Mouse (Mus musculus): ENCODE results near the gene Sephs2. TPM values are rescaled to one million over a fixed set of nuclear protein-coding genes. Genes with fewer than 3 reads are reported as not detected.

Gene Sephs2
- polyA plus RNA-seq, 1 experiment, result 1.5 TPM

DNA sequence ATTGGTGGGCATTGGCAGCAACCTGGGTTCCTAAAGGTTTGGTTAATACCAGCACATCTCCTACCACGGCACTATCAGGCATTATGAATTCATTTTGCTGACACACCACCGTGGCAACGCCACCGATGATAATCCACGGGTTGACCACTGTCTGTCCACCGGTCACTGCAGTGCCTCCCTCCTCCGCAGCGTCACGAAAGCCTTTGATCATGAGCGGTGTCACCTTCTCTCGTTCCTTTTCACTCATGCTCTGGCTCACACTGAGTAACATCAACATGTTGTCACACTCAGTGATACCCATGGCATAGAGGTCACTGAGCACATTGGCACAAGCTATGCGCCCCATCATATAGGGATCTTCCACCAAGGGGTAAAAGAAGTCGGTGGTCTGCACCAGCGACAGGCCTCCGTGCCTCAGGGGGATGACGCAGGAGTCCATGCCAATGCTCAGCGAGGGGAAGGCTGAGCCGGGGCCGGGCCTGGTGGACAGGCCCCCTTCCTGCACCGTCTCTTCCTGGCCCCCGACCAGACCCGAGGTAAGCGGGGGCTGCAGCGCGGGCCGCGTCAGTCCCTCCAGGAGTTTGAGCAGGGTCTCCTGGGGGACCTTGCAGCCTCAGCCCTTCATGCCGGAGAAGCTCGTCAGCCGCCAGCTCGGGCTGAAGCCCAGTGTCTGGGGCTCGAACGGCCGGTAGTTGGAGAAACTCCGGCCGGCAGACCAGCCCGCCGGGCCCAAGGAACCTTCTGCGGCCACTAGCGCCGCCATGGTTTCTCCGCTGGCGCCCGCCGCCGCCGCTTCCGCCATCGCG lies 534 bp downstream of the Sephs2 start:
- peaks cover 7% of the 10 kb centered on the region for H3K9me3 ChIP-seq (ENCODE audit: control insufficient read depth, low read length)
- no peak for TF ChIP-seq TAL1 (IDR thresholded peaks at IDR 0.05; ENCODE audit: low read length)
- TF ChIP-seq GATA1 (IDR thresholded peaks at IDR 0.05; ENCODE audit: low read length), result no peak
- H3K27me3 ChIP-seq (ENCODE audit: control insufficient read depth), result no peaks in the 10 kb centered on the region
- peak overlapping the region; percentile 80 for H3K4me3 ChIP-seq (replicated peaks)
- peaks cover 44% of the 10 kb centered on the region for H3K36me3 ChIP-seq (ENCODE audit: control insufficient read depth)
- peaks cover 47% of the 10 kb centered on the region for H3K4me1 ChIP-seq (ENCODE audit: control insufficient read depth)

DNA sequence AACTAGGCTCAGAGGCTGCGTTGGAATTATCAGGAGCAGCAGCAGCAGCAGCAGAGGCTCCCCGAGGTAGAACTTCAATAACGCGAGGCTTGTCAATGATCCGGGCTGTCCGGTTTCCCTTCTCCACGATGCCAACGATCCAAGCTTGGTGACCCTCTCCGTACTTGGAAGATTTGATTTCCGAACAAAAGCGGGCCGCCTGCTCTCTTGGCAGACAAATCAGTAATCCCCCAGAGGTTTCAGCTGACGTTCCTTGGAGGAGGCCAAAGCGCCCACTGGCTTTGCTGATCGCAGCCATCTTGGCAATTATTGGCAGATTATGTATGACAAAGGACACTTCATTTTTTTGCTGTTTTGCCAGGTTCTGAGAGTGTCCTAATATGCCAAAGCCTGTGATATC lies 1.3 kb downstream of the Sephs2 start:
- TF ChIP-seq GATA1 (IDR thresholded peaks at IDR 0.05; ENCODE audit: low read length), result no peak
- TF ChIP-seq TAL1 (IDR thresholded peaks at IDR 0.05; ENCODE audit: low read length), result no peak
- H3K9me3 ChIP-seq (ENCODE audit: control insufficient read depth, low read length), result peaks cover 9% of the 10 kb centered on the region
- H3K4me1 ChIP-seq (ENCODE audit: control insufficient read depth), result peaks cover 41% of the 10 kb centered on the region

GRCm38 (mm10) chr7:127271093-127271492 lies 2.8 kb downstream of the Sephs2 start:
- H3K36me3 ChIP-seq (ENCODE audit: control insufficient read depth), result peaks cover 45% of the 10 kb centered on the region
- peaks cover 36% of the 10 kb centered on the region for H3K4me1 ChIP-seq (ENCODE audit: control insufficient read depth)
- no peak overlapping the region for H3K4me3 ChIP-seq (replicated peaks)
- no peak for TF ChIP-seq TAL1 (IDR thresholded peaks at IDR 0.05; ENCODE audit: low read length)
- TF ChIP-seq GATA1 (IDR thresholded peaks at IDR 0.05; ENCODE audit: low read length), result no peak
- peaks cover 9% of the 10 kb centered on the region for H3K9me3 ChIP-seq (ENCODE audit: control insufficient read depth, low read length)
- no peaks in the 10 kb centered on the region for H3K27me3 ChIP-seq (ENCODE audit: control insufficient read depth)

More for the DNA sequence above, 1.3 kb downstream of the Sephs2 start:
- Histone ChIP-seq H3K27me3 (ENCODE audit: control insufficient read depth) (no peaks in the 10 kb centered on the region), H3K36me3 (ENCODE audit: control insufficient read depth) (peaks cover 45% of the 10 kb centered on the region), H3K4me3 (replicated peaks) (peak overlapping the region; percentile 80)

- H3K4me1 ChIP-seq (ENCODE audit: control insufficient read depth), result peaks cover 36% of the 10 kb centered on the region
- no peak overlapping the region for H3K4me3 ChIP-seq (replicated peaks)
Observed at GRCm38 (mm10) chr7:127270666-127271065, 3.2 kb downstream of the Sephs2 start.

GRCm38 (mm10) chr7:127270256-127270655 lies 3.6 kb downstream of the Sephs2 start:
- H3K27me3 ChIP-seq (ENCODE audit: control insufficient read depth), result no peaks in the 10 kb centered on the region
- H3K9me3 ChIP-seq (ENCODE audit: control insufficient read depth, low read length), result peaks cover 9% of the 10 kb centered on the region
- H3K4me3 ChIP-seq (replicated peaks), result no peak overlapping the region
- TF ChIP-seq GATA1 (IDR thresholded peaks at IDR 0.05; ENCODE audit: low read length), result no peak
- no peak for TF ChIP-seq TAL1 (IDR thresholded peaks at IDR 0.05; ENCODE audit: low read length)
- H3K4me1 ChIP-seq (ENCODE audit: control insufficient read depth), result peaks cover 34% of the 10 kb centered on the region
- H3K36me3 ChIP-seq (ENCODE audit: control insufficient read depth), result peaks cover 45% of the 10 kb centered on the region

More at GRCm38 (mm10) chr7:127270666-127271065, 3.2 kb downstream of the Sephs2 start:
- Histone ChIP-seq H3K9me3 (ENCODE audit: control insufficient read depth, low read length) (peaks cover 9% of the 10 kb centered on the region), H3K27me3 (ENCODE audit: control insufficient read depth) (no peaks in the 10 kb centered on the region), H3K36me3 (ENCODE audit: control insufficient read depth) (peaks cover 45% of the 10 kb centered on the region)
- TF ChIP-seq GATA1 (IDR thresholded peaks at IDR 0.05; ENCODE audit: low read length), result no peak
- no peak for TF ChIP-seq TAL1 (IDR thresholded peaks at IDR 0.05; ENCODE audit: low read length)

GRCm38 (mm10) chr7:127263526-127263925 lies 10.3 kb downstream of the Sephs2 start:
- TF ChIP-seq GATA1 (IDR thresholded peaks at IDR 0.05; ENCODE audit: low read length), result no peak
- no peak for TF ChIP-seq TAL1 (IDR thresholded peaks at IDR 0.05; ENCODE audit: low read length)
- H3K27me3 ChIP-seq (ENCODE audit: control insufficient read depth), result no peaks in the 10 kb centered on the region
- H3K4me3 ChIP-seq (replicated peaks), result no peak overlapping the region
- peaks cover 46% of the 10 kb centered on the region for H3K4me1 ChIP-seq (ENCODE audit: control insufficient read depth)
- H3K36me3 ChIP-seq (ENCODE audit: control insufficient read depth), result peaks cover 5% of the 10 kb centered on the region
- H3K9me3 ChIP-seq (ENCODE audit: control insufficient read depth, low read length), result peaks cover 3% of the 10 kb centered on the region

DNA sequence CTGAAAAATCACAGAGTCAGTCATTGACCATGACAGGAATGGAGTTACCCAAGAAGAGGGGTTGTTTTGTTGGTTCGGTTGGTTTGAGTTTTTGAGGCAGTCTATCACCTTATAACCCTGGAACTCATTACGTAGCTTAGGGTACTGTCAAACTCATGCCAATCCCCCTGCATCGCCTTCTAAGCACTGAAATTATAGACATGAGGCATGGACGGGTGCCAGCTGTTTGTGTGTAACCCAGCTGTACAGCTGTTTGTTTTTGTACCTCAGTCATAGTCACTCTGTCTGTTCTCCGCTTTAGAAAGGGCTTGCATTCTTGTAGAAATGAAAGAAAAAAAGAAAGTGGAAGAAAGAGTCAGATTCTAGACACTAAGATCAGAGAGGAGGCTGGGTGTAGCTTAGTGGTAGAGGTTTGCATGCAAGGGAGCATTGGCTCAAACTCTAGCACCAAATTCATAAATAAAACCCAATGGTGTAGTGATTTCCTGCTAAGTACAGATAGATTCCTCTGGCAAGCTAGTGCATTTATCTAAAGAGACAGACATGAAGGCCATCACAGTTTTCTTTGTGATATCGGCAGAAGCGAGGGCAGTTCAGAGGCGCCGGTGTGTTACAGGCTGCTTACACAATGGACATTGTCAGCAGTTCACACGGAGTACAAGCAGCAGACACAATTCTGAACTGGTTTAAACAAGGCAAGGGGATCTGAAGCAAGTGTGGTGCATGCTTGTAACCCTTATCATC lies 11.5 kb downstream of the Sephs2 start:
- Histone ChIP-seq H3K36me3 (ENCODE audit: control insufficient read depth) (peaks cover 11% of the 10 kb centered on the region), H3K4me1 (ENCODE audit: control insufficient read depth) (peaks cover 54% of the 10 kb centered on the region), H3K9me3 (ENCODE audit: control insufficient read depth, low read length) (no peaks in the 10 kb centered on the region), H3K4me3 (replicated peaks) (no peak overlapping the region), H3K27me3 (ENCODE audit: control insufficient read depth) (no peaks in the 10 kb centered on the region)
- no peak for TF ChIP-seq TAL1 (IDR thresholded peaks at IDR 0.05; ENCODE audit: low read length)
- no peak for TF ChIP-seq GATA1 (IDR thresholded peaks at IDR 0.05; ENCODE audit: low read length)

GRCm38 (mm10) chr7:127260309-127261111 lies 13.3 kb downstream of the Sephs2 start, which contains the start of gene Dctpp1:
Gene Dctpp1 (minus strand): TSS chr7:127260709.
- H3K36me3 ChIP-seq (ENCODE audit: control insufficient read depth), result peaks cover 29% of the 10 kb centered on the region
- H3K4me1 ChIP-seq (ENCODE audit: control insufficient read depth), result peaks cover 68% of the 10 kb centered on the region
- peak within 1 kb of the TSS; percentile 77 for H3K4me3 ChIP-seq (replicated peaks)
- no peaks in the 10 kb centered on the region for H3K27me3 ChIP-seq (ENCODE audit: control insufficient read depth)
- TF ChIP-seq GATA1 (IDR thresholded peaks at IDR 0.05; ENCODE audit: low read length) (no peak), TAL1 (IDR thresholded peaks at IDR 0.05; ENCODE audit: low read length) (no peak)
- peaks cover 2% of the 10 kb centered on the region; the same call in 1 of the 2 replicates for H3K9me3 ChIP-seq (ENCODE audit: control insufficient read depth, low read length)
